Mouse (Mus musculus): ENCODE measurements around the gene Slc23a2.

Slc23a2 gene

GRCm38 (mm10) chr2:132020991-132021541, 123.8 kb downstream of the Slc23a2 start:
- no peak for DNase-seq (ENCODE audit: low read depth, low spot score)

GRCm38 (mm10) chr2:132020420-132020819, 124.5 kb downstream of the Slc23a2 start:
- DNase-seq (ENCODE audit: low read depth, low spot score), result no peak

DNA sequence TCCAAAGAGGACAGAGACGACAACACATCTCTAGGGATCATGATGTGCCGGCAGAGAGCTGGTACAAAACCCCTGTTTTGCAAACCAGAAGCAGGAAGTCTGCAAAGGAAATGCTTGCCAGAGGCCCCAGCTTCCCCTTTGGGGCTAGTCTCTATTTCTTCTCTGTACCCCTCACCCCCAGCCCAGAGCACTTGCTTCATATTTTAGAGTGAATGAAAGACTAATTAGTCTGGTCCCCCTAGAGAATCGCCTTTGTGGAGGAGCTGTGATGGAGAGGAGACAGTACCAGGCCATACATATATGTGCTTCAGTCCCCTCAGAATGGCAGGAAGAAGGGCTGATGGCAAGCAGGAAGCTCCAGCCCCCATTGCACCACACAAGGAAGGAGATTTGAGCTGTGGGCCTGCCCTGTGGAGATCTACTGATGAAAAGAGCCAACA, 125.5 kb downstream of the Slc23a2 start:
- no peak for DNase-seq (ENCODE audit: low read depth, low spot score)

GRCm38 (mm10) chr2:132018156-132018555, 126.8 kb downstream of the Slc23a2 start:
- DNase-seq (ENCODE audit: low read depth, low spot score), result no peak

- DNase-seq (ENCODE audit: low read depth, low spot score), result no peak
Measured at GRCm38 (mm10) chr2:132017611-132018010, 127.3 kb downstream of the Slc23a2 start.

- DNase-seq (ENCODE audit: low read depth, low spot score), result no peak
Measured at GRCm38 (mm10) chr2:132016034-132016433, 128.9 kb downstream of the Slc23a2 start.

- DNase-seq (ENCODE audit: low read depth, low spot score), result no peak
Measured at GRCm38 (mm10) chr2:132013152-132013551, 131.8 kb downstream of the Slc23a2 start.

DNA sequence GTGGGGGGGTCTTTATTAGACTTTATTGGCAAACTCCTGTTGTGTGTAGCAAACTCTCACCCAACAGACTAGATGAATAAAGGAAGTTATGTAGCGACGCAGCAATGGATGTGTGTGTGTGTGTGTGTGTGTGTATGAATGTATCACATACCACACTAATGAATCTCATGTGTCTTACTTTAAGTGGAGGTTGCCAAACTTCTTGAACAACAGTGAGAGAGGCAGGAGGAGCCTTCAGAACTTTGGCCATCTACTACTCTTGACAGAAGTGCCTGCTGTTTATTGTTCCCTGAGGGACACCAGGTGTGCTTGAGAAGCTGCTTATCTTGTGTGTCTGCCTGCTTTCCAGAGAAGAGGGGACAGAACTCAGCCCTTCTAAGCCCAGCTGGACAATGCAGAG, 134.1 kb downstream of the Slc23a2 start:
- peak; percentile 46 for DNase-seq (ENCODE audit: low read depth, low spot score)

GRCm38 (mm10) chr2:132008186-132008585, 136.7 kb downstream of the Slc23a2 start:
- peak; percentile 88 for DNase-seq (ENCODE audit: low read depth, low spot score)

- DNase-seq (ENCODE audit: low read depth, low spot score), result no peak
Measured at GRCm38 (mm10) chr2:132007475-132007819, 137.5 kb downstream of the Slc23a2 start.

- peak; percentile 98 for DNase-seq (ENCODE audit: low read depth, low spot score)
Measured at GRCm38 (mm10) chr2:132006561-132007474, 138.1 kb downstream of the Slc23a2 start.

- DNase-seq (ENCODE audit: low read depth, low spot score), result peak; percentile 40
Measured at GRCm38 (mm10) chr2:132005445-132005844, 139.5 kb downstream of the Slc23a2 start.

GRCm38 (mm10) chr2:132004495-132005136, 140.3 kb downstream of the Slc23a2 start:
- DNase-seq (ENCODE audit: low read depth, low spot score), result peak; percentile 52

GRCm38 (mm10) chr2:132003916-132004315, 141.0 kb downstream of the Slc23a2 start:
- DNase-seq (ENCODE audit: low read depth, low spot score), result no peak

All from 3T3-L1 (cell line).